Mouse (Mus musculus) effector memory CD4-positive, alpha-beta T cell, adult 5 months (primary cell): Measurements from ENCODE around the gene Gm5415. TPM values are rescaled to one million over a fixed set of nuclear protein-coding genes. Genes with fewer than 3 reads are reported as not detected.

Source experiments
- polyA plus RNA-seq: library from polyadenylated mRNA; unstranded; fragments of 100-300 nt; shearing (Covaris generic); gene quantifications from one replicate; pipeline ENCODE4 v1.2.1, GENCODE M21; 2017

Gene Gm5415
- polyA plus RNA-seq = not detected

DNA sequence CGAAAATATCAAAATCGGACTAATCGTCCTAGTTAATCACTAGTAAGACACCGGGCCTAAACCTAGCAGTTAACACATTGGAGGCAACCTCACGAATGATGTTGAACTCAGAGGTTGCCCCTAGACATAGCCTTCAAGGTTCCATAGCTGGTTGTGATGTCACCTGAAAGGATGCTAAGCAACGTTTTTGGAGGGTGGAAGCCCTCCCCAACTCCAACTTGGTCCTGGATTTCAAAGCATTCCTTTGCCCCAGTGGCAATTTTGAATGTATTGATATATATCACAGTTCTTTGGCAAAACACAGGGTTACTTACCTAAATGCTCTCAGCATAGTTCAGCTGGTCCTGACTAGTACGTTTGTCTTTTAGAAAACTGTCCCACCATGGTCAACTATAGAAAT is at the start of gene Gm5415:
Gene Gm5415, minus strand, starts transcription at position 101 of the 400 bp plus-strand sequence.

